Mouse (Mus musculus) ES-E14 (cell line): Measurements from ENCODE around the gene Fpgs. TPM values are rescaled to one million over a fixed set of nuclear protein-coding genes. Genes with fewer than 3 reads are reported as not detected.

Experiments used
- DNase-seq: peaks from one replicate; pipeline ENCODE4 v3.0.0-alpha.2; 2013; ENCODE audit warnings: low read depth, low spot score
- H3K27ac ChIP-seq: 2 replicates; pipeline ENCODE4 v1.5.1; 2012; ENCODE audit warnings: low read depth, mild to moderate bottlenecking, low read length, moderate library complexity, mixed read lengths; ENCODE audit not compliant: poor library complexity, insufficient read depth, severe bottlenecking
- H3K36me3 ChIP-seq: 2 replicates; pipeline ENCODE4 v1.6.1; 2012; ENCODE audit warnings: mild to moderate bottlenecking, low read length, moderate library complexity, mixed read lengths; ENCODE audit not compliant: control insufficient read depth, poor library complexity, insufficient read depth, severe bottlenecking
- H3K4me1 ChIP-seq, 2 experiments: fragments of 150-350 bp in 1 of 2; sonication (generic) in 1 of 2; 2 replicates each; pipeline ENCODE4 v1.6.1; 2012; ENCODE audit warnings: low read length in 2 of 2, mild to moderate bottlenecking in 1 of 2, mixed read lengths in 1 of 2; ENCODE audit not compliant: control insufficient read depth in 2 of 2, insufficient read depth in 2 of 2, poor library complexity in 1 of 2
- H3K4me3 ChIP-seq, 2 experiments: fragments of 150-350 bp in 1 of 2; sonication (generic) in 1 of 2; 2 replicates each; pipeline ENCODE4 v1.5.1; 2012; ENCODE audit warnings: low read length in 2 of 2, low read depth in 1 of 2, mild to moderate bottlenecking in 1 of 2, mixed read lengths in 1 of 2; ENCODE audit not compliant: insufficient read depth in 1 of 2, poor library complexity in 1 of 2, severe bottlenecking in 1 of 2
- H3K9ac ChIP-seq: 2 replicates; pipeline ENCODE4 v1.6.1; 2012; ENCODE audit warnings: low read depth, mild to moderate bottlenecking, low read length, mixed read lengths; ENCODE audit not compliant: poor library complexity, insufficient read depth, severe bottlenecking
- H3K9me3 ChIP-seq: fragments of 150-350 bp; sonication (generic); 2 replicates; pipeline ENCODE4 v1.6.1; 2012; ENCODE audit warnings: low read depth, mild to moderate bottlenecking, low read length; ENCODE audit not compliant: control insufficient read depth, insufficient read depth
- CHD2 ChIP-seq: IDR thresholded peaks from 2 replicates; pipeline ENCODE4 v1.6.1; 2014; ENCODE audit warnings: mild to moderate bottlenecking, low read depth, low read length, inconsistent platforms
- HCFC1 ChIP-seq: IDR thresholded peaks from 2 replicates; pipeline ENCODE4 v1.6.1; 2012; ENCODE audit warnings: low read length, inconsistent platforms, borderline replicate concordance; ENCODE audit not compliant: insufficient read depth
- MAFK ChIP-seq: IDR thresholded peaks from 2 replicates; pipeline ENCODE4 v1.6.1; 2014; ENCODE audit warnings: mild to moderate bottlenecking, low read depth, low read length, inconsistent platforms; ENCODE audit not compliant: insufficient read depth
- ZC3H11A ChIP-seq: IDR thresholded peaks from 2 replicates; pipeline ENCODE4 v1.6.1; 2012; ENCODE audit warnings: low read depth, mild to moderate bottlenecking, inconsistent platforms, low read length, borderline replicate concordance
- ZNF384 ChIP-seq: IDR thresholded peaks from 2 replicates; pipeline ENCODE4 v1.6.1; 2012; ENCODE audit warnings: low read depth, low read length, inconsistent platforms
- in situ Hi-C, 2 experiments: fragments of 600-800 bp; cut with MboI; formaldehyde crosslinking; loops; one replicate each; pipeline ENCODE4 v1.15.1; 2025; ENCODE audit warnings: low sequenced_read_pairs in 2 of 2, inconsistent platforms in 1 of 2; ENCODE audit not compliant: unreplicated experiment in 2 of 2
- total RNA-seq: library from RNA; depleted of rRNA; stranded (reverse); fragments of 300-350 nt; gene quantifications from 2 replicates; pipeline ENCODE4 v1.2.3, GENCODE M21; 2012

Gene Fpgs
- total RNA-seq, 1 experiment = 61.2 TPM

DNA sequence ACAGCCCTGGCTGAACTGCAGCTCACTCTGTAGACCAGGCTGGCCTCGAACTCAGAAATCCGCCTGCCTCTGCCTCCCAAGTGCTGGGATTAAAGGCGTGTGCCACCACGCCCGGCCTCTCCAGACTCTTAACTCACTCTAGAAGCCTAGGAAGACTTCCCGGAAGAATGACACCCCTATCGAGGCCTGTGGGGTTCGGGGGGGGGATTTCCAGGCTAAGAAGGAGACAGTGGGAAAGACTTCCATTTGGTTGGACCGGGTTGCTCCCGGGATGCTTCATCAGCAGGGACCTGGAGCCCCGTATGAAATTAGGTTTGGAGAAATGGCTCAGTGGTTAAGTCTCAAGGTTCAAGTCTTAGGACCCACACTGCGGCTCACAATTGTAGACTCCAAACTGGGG lies 9.3 kb downstream of the Fpgs start:
- Histone ChIP-seq H3K4me1 (peaks cover 0 to 13% of the 10 kb centered on the region in 2 experiments; a peak in 2 of 4 replicates), H3K9ac (peak overlapping the region; percentile 63; the same call in 1 of the 2 replicates), H3K4me3 (peak overlapping the region; percentile 43 to 64; a peak in 3 of 4 replicates), H3K27ac (no peak overlapping the region; the same call in 1 of the 2 replicates), H3K9me3 (no peaks in the 10 kb centered on the region), H3K36me3 (peaks cover 6% of the 10 kb centered on the region)
- DNase-seq = no peak
- TF ChIP-seq MAFK (no peak), ZC3H11A (no peak), CHD2 (no peak), ZNF384 (no peak), HCFC1 (no peak)
- in situ Hi-C loops = no loop called here

- in situ Hi-C loops = no loop called here
- Histone ChIP-seq H3K4me3 (peak overlapping the region; percentile 81 to 89), H3K9me3 (no peaks in the 10 kb centered on the region), H3K4me1 (peaks cover 0 to 13% of the 10 kb centered on the region in 2 experiments; a peak in 2 of 4 replicates), H3K9ac (peak overlapping the region; percentile 91), H3K36me3 (peaks cover 9% of the 10 kb centered on the region), H3K27ac (peak overlapping the region; percentile 41)
- peak; percentile 98 for DNase-seq
- TF ChIP-seq ZC3H11A (no peak), CHD2 (no peak), HCFC1 (peak; percentile 86)
These were observed 10.0 kb downstream of the Fpgs start for GRCm38 (mm10) chr2:32693823-32694411.

DNA sequence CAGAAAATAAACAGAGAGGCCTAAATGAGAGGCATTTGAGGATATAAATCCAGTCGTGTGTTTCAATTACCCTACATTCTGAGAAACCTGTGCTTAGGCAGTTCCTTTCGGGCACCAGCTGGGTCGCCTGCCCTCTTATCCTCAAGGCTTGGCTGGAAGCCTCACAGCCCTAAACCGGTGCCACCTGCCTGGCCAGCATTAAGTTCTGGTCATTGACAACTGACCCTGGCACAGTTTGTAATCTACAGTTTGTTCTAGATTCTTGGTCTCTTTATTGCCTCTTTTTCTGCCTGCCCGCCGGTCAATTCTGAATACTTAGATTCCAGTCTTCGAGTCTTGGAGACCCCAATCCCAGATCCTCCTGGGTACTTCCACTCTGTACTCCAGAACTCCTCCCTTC lies 10.7 kb downstream of the Fpgs start:
- Histone ChIP-seq H3K36me3 (peaks cover 10% of the 10 kb centered on the region), H3K9ac (peak overlapping the region; percentile 91), H3K4me1 (peaks cover 0 to 13% of the 10 kb centered on the region in 2 experiments; a peak in 2 of 4 replicates), H3K9me3 (no peaks in the 10 kb centered on the region), H3K4me3 (peak overlapping the region; percentile 81 to 89), H3K27ac (no peak overlapping the region)
- in situ Hi-C loops = no loop called here
- TF ChIP-seq HCFC1 = no peak
- TF ChIP-seq MAFK = no peak
- TF ChIP-seq ZC3H11A = no peak
- no peak for TF ChIP-seq ZNF384
- TF ChIP-seq CHD2 = no peak
- DNase-seq = no peak

DNA sequence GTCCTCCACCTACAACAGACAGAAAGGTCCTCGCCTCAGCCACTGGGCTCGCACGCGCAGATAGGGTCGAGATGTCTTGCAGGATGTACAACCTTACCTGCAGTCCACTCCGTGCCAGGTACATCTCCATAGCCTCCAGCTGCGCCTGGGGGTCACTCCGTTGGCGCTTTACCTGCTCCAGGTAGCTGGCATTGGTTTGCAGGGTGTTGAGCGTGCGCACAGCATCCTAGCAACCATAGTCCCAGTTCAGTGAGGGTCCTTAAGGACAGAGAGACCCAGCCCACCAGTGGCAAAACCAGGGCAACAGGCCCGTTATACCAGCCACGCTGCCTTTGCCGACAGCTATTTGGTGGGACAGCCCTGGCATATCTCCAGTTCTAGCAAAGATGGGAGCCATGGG lies 11.4 kb downstream of the Fpgs start:
- H3K4me1 ChIP-seq = peaks cover 0 to 13% of the 10 kb centered on the region in 2 experiments; a peak in 2 of 4 replicates
- DNase-seq = no peak
- in situ Hi-C loops = no loop called here
- no peaks in the 10 kb centered on the region for H3K9me3 ChIP-seq
- TF ChIP-seq ZNF384 (no peak), ZC3H11A (no peak), HCFC1 (no peak), CHD2 (no peak), MAFK (no peak)
- H3K9ac ChIP-seq = no peak overlapping the region; the same call in 1 of the 2 replicates
- H3K4me3 ChIP-seq = 0 out of 4 replicates have a peak overlapping the region, but pooled peaks of 1 of the 2 experiments have one; percentile 81
- H3K36me3 ChIP-seq = peaks cover 18% of the 10 kb centered on the region
- H3K27ac ChIP-seq = no peak overlapping the region
